Mouse (Mus musculus) bone marrow macrophage, adult 2 months (primary cell): ENCODE data around the gene Pnpla3.

Source experiments
- CTCF ChIP-seq: IDR thresholded peaks from 2 replicates; pipeline ENCODE4 v1.5.1; 2012; ENCODE audit warnings: low read depth, mild to moderate bottlenecking, low read length, moderate library complexity
- POLR2A ChIP-seq: IDR thresholded peaks from 2 replicates; pipeline ENCODE4 v1.6.1; 2012; ENCODE audit warnings: mild to moderate bottlenecking, low read depth, low read length, borderline replicate concordance

- TF ChIP-seq CTCF (no peak), POLR2A (no peak)
These were observed 41.2 kb upstream of the Pnpla3 start for GRCm38 (mm10) chr15:84126447-84126846.
